Mouse (Mus musculus): ENCODE data around the gene Gpr83. TPM values are rescaled to one million over a fixed set of nuclear protein-coding genes. Genes with fewer than 3 reads are reported as not detected.
A peak's percentile ranks its signal among the peaks of the same experiment; 100 is the strongest.

Gpr83 gene
- polyA plus RNA-seq, 1 experiment from 2014 or later = 1.4 TPM

GRCm38 (mm10) chr9:14890699-14891098, 30.7 kb downstream of the Gpr83 start:
- Histone ChIP-seq H3K27me3 (no peaks in the 10 kb centered on the region), H3K9me3 (replicated peaks) (no peaks in the 10 kb centered on the region), H3K27ac (replicated peaks) (no peak overlapping the region), H3K9ac (no peak overlapping the region), H3K4me2 (replicated peaks) (no peak overlapping the region), H3K36me3 (no peaks in the 10 kb centered on the region), H3K4me1 (no peaks in the 10 kb centered on the region), H3K4me3 (replicated peaks) (no peak overlapping the region)
- WGBS = 63% methylated on average over 3 of the region's 3 CpGs
- no peak for ATAC-seq (ENCODE audit: insufficient number of reproducible peaks, low FRiP score, low TSS enrichment, low read depth)

- no peaks in the 10 kb centered on the region for H3K36me3 ChIP-seq
- H3K27ac ChIP-seq (replicated peaks) = no peak overlapping the region
- H3K9ac ChIP-seq = no peak overlapping the region
- 0 out of 2 replicates have a peak, but pooled peaks cover 1% of the 10 kb centered on the region for H3K4me1 ChIP-seq
- H3K4me2 ChIP-seq (replicated peaks) = no peak overlapping the region
- no peaks in the 10 kb centered on the region for H3K27me3 ChIP-seq
- WGBS = 66% methylated on average over 5 of the region's 5 CpGs
- no peaks in the 10 kb centered on the region for H3K9me3 ChIP-seq (replicated peaks)
- ATAC-seq (ENCODE audit: insufficient number of reproducible peaks, low FRiP score, low TSS enrichment, low read depth) = no peak
- H3K4me3 ChIP-seq (replicated peaks) = no peak overlapping the region
These were observed 31.9 kb downstream of the Gpr83 start for GRCm38 (mm10) chr9:14891891-14892290.

- no peak overlapping the region for H3K4me2 ChIP-seq (replicated peaks)
- no peak for ATAC-seq (ENCODE audit: insufficient number of reproducible peaks, low FRiP score, low TSS enrichment, low read depth)
- no peaks in the 10 kb centered on the region for H3K36me3 ChIP-seq
- H3K9me3 ChIP-seq (replicated peaks) = no peaks in the 10 kb centered on the region
- H3K27ac ChIP-seq (replicated peaks) = no peak overlapping the region
- H3K4me3 ChIP-seq (replicated peaks) = no peak overlapping the region
- H3K9ac ChIP-seq = no peak overlapping the region
- H3K4me1 ChIP-seq = 0 out of 2 replicates have a peak, but pooled peaks cover 6% of the 10 kb centered on the region
- no peaks in the 10 kb centered on the region for H3K27me3 ChIP-seq
- 85% methylated on average over 9 of the region's 9 CpGs for WGBS
These were observed 33.4 kb downstream of the Gpr83 start for GRCm38 (mm10) chr9:14893388-14893787.

- Histone ChIP-seq H3K4me1 (0 out of 2 replicates have a peak, but pooled peaks cover 6% of the 10 kb centered on the region), H3K4me2 (replicated peaks) (no peak overlapping the region), H3K4me3 (replicated peaks) (no peak overlapping the region), H3K27ac (replicated peaks) (no peak overlapping the region), H3K9ac (no peak overlapping the region), H3K27me3 (no peaks in the 10 kb centered on the region), H3K36me3 (no peaks in the 10 kb centered on the region), H3K9me3 (replicated peaks) (no peaks in the 10 kb centered on the region)
- no peak for ATAC-seq (ENCODE audit: insufficient number of reproducible peaks, low FRiP score, low TSS enrichment, low read depth)
- 82% methylated on average over 3 of the region's 3 CpGs for WGBS
These were observed 34.6 kb downstream of the Gpr83 start for GRCm38 (mm10) chr9:14894628-14895027.

GRCm38 (mm10) chr9:14895237-14895835, 35.3 kb downstream of the Gpr83 start:
- 59% methylated on average over 7 of the region's 7 CpGs for WGBS
- Histone ChIP-seq H3K36me3 (no peaks in the 10 kb centered on the region), H3K27ac (replicated peaks) (no peak overlapping the region), H3K4me3 (replicated peaks) (no peak overlapping the region), H3K9ac (no peak overlapping the region), H3K9me3 (replicated peaks) (no peaks in the 10 kb centered on the region), H3K4me1 (0 out of 2 replicates have a peak, but pooled peaks cover 6% of the 10 kb centered on the region), H3K27me3 (no peaks in the 10 kb centered on the region), H3K4me2 (replicated peaks) (no peak overlapping the region)
- ATAC-seq (ENCODE audit: insufficient number of reproducible peaks, low FRiP score, low TSS enrichment, low read depth) = no peak

GRCm38 (mm10) chr9:14897102-14897501, 37.1 kb downstream of the Gpr83 start:
- 48% methylated on average over 3 of the region's 3 CpGs for WGBS
- Histone ChIP-seq H3K9me3 (replicated peaks) (no peaks in the 10 kb centered on the region), H3K4me1 (0 out of 2 replicates have a peak, but pooled peaks cover 7% of the 10 kb centered on the region), H3K27me3 (no peaks in the 10 kb centered on the region), H3K9ac (no peak overlapping the region), H3K4me3 (replicated peaks) (no peak overlapping the region), H3K27ac (replicated peaks) (no peak overlapping the region), H3K4me2 (replicated peaks) (no peak overlapping the region), H3K36me3 (no peaks in the 10 kb centered on the region)
- ATAC-seq (ENCODE audit: insufficient number of reproducible peaks, low FRiP score, low TSS enrichment, low read depth) = no peak

GRCm38 (mm10) chr9:14901757-14902156, 41.7 kb downstream of the Gpr83 start:
- no peak overlapping the region for H3K9ac ChIP-seq
- no peak overlapping the region for H3K27ac ChIP-seq (replicated peaks)
- 71% methylated on average over 7 of the region's 7 CpGs for WGBS
- peaks cover 27% of the 10 kb centered on the region for H3K4me1 ChIP-seq
- no peaks in the 10 kb centered on the region for H3K27me3 ChIP-seq
- no peaks in the 10 kb centered on the region for H3K36me3 ChIP-seq
- no peak for ATAC-seq (ENCODE audit: insufficient number of reproducible peaks, low FRiP score, low TSS enrichment, low read depth)
- H3K9me3 ChIP-seq (replicated peaks) = no peaks in the 10 kb centered on the region
- H3K4me3 ChIP-seq (replicated peaks) = no peak overlapping the region
- H3K4me2 ChIP-seq (replicated peaks) = no peak overlapping the region

- no peaks in the 10 kb centered on the region for H3K9me3 ChIP-seq (replicated peaks)
- no peak overlapping the region for H3K4me3 ChIP-seq (replicated peaks)
- 98% methylated on average over 2 of the region's 2 CpGs for WGBS
- H3K27me3 ChIP-seq = no peaks in the 10 kb centered on the region
- H3K4me2 ChIP-seq (replicated peaks) = no peak overlapping the region
- H3K27ac ChIP-seq (replicated peaks) = no peak overlapping the region
- no peak for ATAC-seq (ENCODE audit: insufficient number of reproducible peaks, low FRiP score, low TSS enrichment, low read depth)
- no peaks in the 10 kb centered on the region for H3K36me3 ChIP-seq
- H3K4me1 ChIP-seq = peaks cover 21% of the 10 kb centered on the region
- H3K9ac ChIP-seq = no peak overlapping the region
These were observed 42.4 kb downstream of the Gpr83 start for GRCm38 (mm10) chr9:14902416-14902815.

- no peak for ATAC-seq (ENCODE audit: insufficient number of reproducible peaks, low FRiP score, low TSS enrichment, low read depth)
- 82% methylated on average over 3 of the region's 3 CpGs for WGBS
- no peaks in the 10 kb centered on the region for H3K36me3 ChIP-seq
- H3K9ac ChIP-seq = no peak overlapping the region
- H3K4me1 ChIP-seq = peaks cover 21% of the 10 kb centered on the region
- H3K4me3 ChIP-seq (replicated peaks) = no peak overlapping the region
- no peak overlapping the region for H3K27ac ChIP-seq (replicated peaks)
- H3K9me3 ChIP-seq (replicated peaks) = no peaks in the 10 kb centered on the region
- H3K4me2 ChIP-seq (replicated peaks) = no peak overlapping the region
- H3K27me3 ChIP-seq = no peaks in the 10 kb centered on the region
These were observed 43.0 kb downstream of the Gpr83 start for GRCm38 (mm10) chr9:14903006-14903405.

GRCm38 (mm10) chr9:14903581-14904378, 43.8 kb downstream of the Gpr83 start, which contains the start of gene Izumo1r:
Izumo1r (minus strand) TSS chr9:14903949.
- Histone ChIP-seq H3K4me2 (replicated peaks) (no peak within 1 kb of the TSS), H3K4me1 (peaks cover 21% of the 10 kb centered on the region), H3K4me3 (replicated peaks) (no peak within 1 kb of the TSS), H3K9ac (no peak within 1 kb of the TSS), H3K9me3 (replicated peaks) (no peaks in the 10 kb centered on the region), H3K27me3 (no peaks in the 10 kb centered on the region), H3K27ac (replicated peaks) (no peak within 1 kb of the TSS), H3K36me3 (no peaks in the 10 kb centered on the region)
- 32% methylated on average over 11 of the region's 11 CpGs for WGBS
- ATAC-seq (ENCODE audit: insufficient number of reproducible peaks, low FRiP score, low TSS enrichment, low read depth) = peak; percentile 30

- Histone ChIP-seq H3K9ac (no peak overlapping the region), H3K36me3 (no peaks in the 10 kb centered on the region), H3K4me1 (peaks cover 21% of the 10 kb centered on the region), H3K4me2 (replicated peaks) (no peak overlapping the region), H3K27ac (replicated peaks) (0 out of 2 replicates have a peak overlapping the region, but pooled peaks have one; percentile 58), H3K27me3 (no peaks in the 10 kb centered on the region), H3K4me3 (replicated peaks) (no peak overlapping the region), H3K9me3 (replicated peaks) (no peaks in the 10 kb centered on the region)
- peak; percentile 39; the same call in 1 of the 2 replicates for ATAC-seq (ENCODE audit: insufficient number of reproducible peaks, low FRiP score, low TSS enrichment, low read depth)
- WGBS = 22% methylated on average over 9 of the region's 9 CpGs
These were observed 44.9 kb downstream of the Gpr83 start for GRCm38 (mm10) chr9:14904741-14905475.

Measured in embryonic facial prominence, embryonic 15.5 days (tissue).